Mouse (Mus musculus) adrenal gland, postnatal 14 days (tissue): ENCODE measurements at regions not wholly inside any gene's neighbourhood (a gene's known extent, or its start where the extent isn't known, plus 50 kb on each side); places are given as distances from the start of the nearest gene placed in this dataset.
A peak's percentile ranks its signal among the peaks of the same experiment; 100 is the strongest.
"Not testable (repeated sequence)": the region's sequence is repeated elsewhere in the genome, so short reads cannot be mapped to it uniquely, and the experiment has no call there.

Source experiments
- DNase-seq: peaks from one replicate; pipeline ENCODE4 v3.0.0; 2021; ENCODE audit warnings: mixed read lengths

DNA sequence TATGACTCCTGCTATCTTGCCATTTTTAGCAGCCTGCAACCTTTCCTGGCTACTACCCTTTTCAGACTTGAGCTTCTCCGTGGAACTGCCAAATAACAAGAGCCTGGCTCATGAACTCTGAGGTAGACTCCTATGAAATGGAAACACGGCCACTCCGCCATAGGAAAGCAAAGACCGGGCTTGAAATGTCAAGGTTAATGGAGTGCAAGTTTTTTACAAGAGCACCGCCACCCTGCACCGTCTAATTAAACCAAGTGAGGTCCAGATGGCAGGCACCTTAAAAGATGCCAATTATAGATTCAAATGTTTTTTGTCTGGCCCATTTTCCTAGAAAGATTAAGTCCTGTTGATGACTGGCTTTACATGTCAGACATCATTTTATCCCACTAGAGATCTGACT lies 818.0 kb upstream of the Sox9 start:
- no peak for DNase-seq

GRCm38 (mm10) chr11:111966401-111966800 lies 815.6 kb upstream of the Sox9 start:
- no peak for DNase-seq

- no peak for DNase-seq
Observed at GRCm38 (mm10) chr11:111971001-111971400, 811.0 kb upstream of the Sox9 start.

DNA sequence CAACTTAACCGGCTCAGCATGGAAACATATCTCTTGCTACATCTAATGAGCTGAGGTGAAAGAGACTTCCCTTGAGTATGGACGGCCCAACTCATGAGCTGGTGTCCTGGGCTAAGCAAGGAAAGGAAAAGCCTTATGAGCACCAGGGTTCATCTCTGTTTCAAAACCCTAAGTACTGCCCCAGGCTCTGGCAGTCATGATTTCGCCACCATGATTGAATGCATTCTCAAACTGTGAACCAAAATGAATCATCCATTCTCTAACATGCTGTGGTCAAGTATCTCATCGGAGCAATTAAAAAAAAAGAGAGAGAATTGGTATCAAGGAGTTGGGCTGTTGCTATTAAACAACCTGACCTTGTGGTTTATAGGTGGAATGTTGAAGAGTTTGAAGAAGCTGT lies 803.4 kb upstream of the Sox9 start:
- no peak for DNase-seq

DNA sequence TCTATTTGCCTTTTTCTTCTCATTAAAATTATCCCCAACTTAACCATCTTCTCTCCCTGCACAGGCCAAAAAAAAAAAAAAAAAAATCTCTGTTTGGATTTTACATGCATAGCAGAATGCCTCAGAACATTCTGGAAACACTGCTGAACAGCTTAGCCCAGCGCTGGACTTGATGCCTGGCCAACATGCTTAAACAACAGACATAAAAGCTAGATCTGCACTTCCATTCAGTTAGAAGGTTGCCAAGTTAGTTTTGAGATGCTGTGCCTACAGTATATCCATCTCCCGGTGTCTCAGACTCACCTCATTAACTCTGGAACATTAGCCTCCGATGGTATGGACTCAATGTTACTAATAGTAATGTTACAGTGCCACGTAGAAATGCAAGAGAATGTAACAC lies 785.6 kb upstream of the Sox9 start:
- DNase-seq = no peak

DNA sequence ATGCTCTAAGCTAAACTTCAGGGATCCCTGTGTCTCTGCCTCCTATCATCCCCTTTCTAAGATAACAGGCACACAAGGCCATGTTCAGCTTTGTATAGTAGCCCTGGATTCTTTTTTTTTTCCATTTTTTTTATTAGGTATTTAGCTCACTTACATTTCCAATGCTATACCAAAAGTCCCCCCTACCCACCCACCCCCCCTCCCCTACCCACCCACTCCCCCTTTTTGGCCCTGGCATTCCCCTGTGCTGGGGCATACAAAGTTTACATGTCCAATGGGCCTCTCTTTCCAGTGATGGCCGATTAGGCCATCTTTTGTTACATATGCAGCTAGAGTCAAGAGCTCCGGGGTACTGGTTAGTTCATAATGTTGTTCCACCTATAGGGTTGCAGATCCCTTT lies 771.2 kb upstream of the Sox9 start:
- DNase-seq = not testable (repeated sequence)

GRCm38 (mm10) chr11:112017906-112018305 lies 764.1 kb upstream of the Sox9 start:
- no peak for DNase-seq

- no peak for DNase-seq
Observed at GRCm38 (mm10) chr11:112028031-112028430, 754.0 kb upstream of the Sox9 start.

- DNase-seq = no peak
Observed at GRCm38 (mm10) chr11:112038741-112039140, 743.3 kb upstream of the Sox9 start.

DNA sequence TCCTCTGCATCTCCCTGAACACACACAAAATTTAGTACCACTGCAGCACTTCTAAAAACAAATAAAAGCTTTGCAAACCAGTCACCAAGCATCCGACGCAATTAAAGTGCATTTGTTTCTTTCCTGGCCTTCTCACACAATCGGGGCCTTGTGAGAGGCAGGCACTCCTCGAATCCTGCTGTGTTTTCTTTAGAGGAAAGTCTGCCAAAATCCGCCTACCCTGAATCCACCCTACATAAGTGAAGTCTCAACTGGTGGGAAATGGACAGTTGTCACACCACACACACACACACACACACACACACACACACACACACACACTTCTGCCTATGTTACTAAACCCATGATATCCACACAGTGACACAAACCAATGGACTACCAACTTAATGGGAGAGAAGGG lies 737.6 kb upstream of the Sox9 start:
- DNase-seq = no peak

GRCm38 (mm10) chr11:112045353-112045752 lies 736.7 kb upstream of the Sox9 start:
- no peak for DNase-seq

DNA sequence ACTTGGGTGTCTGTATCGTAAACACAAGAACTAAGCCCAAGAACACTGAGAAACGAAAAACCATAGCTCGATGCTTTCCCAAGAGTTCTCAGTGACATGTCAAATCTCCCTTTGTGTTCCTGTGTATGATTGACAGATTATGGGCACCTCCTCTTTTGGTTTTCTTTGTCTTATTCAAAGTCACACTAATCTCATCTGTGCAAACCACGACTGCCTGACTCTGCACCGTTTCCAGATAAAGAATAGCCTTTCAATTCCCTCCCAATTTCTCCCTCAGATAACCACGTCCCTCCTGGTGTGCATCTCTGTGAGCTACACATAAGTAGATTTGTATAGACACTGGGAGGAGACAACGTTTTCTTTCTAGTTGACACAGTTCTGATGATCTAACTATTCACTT lies 731.7 kb upstream of the Sox9 start:
- no peak for DNase-seq

DNA sequence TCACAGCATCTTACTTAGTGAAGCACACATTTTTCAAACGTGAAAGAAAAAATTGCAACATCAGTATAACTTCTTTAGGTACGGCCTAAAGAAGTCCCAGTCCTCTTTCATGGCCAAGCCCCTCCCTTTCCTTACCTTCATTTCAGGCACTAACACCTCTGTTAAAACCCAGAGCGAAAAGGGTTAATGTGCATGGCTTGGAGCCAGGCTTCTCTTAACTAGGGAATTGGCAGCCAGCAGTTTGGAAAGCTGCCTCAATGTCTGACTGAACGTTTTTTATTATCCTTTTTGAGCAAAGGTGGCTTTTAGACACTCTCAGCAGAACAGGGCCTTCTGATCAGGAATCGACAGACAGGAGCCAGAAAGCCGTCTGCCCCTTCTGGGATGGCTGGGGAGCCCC lies 726.4 kb upstream of the Sox9 start:
- DNase-seq = peak; percentile 4

DNA sequence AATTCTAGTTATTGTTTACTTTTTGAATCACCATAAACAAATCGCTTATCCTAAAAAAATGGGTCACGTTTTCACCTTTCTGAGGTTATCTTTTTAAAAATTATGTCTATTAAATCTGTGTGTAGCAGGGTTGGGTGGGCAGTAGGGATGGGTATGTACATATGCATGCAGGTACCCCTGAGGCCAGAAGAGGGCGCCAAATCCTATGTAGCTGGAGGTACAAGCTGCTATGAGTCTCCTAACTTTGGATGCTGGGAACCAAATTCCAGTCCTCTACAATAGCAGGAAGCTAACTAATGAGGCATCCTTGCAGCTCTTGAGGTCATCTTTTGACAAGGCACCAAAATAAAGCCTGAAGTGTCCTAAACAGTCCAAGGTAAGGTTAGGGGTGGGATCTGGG lies 714.8 kb upstream of the Sox9 start:
- peak; percentile 9 for DNase-seq

- DNase-seq = no peak
Observed at GRCm38 (mm10) chr11:112068821-112069220, 713.2 kb upstream of the Sox9 start.

GRCm38 (mm10) chr11:112071571-112071970 lies 710.5 kb upstream of the Sox9 start:
- DNase-seq = no peak

- DNase-seq = no peak
Observed at GRCm38 (mm10) chr11:112081386-112081785, 700.6 kb upstream of the Sox9 start.

DNA sequence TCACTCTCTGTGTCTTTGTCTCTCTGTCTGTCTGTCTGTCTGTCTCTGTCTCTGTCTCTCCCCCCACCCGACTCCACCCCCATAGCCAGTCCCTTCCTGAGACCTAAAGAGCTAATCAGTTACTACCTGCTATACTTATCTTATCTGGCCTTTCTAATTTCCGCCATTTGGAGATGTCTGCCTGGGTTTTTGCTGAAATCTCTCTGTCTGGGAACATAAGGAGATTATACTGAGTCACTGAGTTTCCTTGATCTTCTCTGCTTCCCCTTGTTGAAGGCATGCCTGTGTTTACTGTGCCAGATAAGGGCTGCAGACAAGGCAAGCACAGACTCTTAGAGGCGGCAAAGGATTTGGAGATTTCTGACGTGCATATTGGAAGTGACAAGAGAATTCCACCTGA lies 699.0 kb upstream of the Sox9 start:
- no peak for DNase-seq

DNA sequence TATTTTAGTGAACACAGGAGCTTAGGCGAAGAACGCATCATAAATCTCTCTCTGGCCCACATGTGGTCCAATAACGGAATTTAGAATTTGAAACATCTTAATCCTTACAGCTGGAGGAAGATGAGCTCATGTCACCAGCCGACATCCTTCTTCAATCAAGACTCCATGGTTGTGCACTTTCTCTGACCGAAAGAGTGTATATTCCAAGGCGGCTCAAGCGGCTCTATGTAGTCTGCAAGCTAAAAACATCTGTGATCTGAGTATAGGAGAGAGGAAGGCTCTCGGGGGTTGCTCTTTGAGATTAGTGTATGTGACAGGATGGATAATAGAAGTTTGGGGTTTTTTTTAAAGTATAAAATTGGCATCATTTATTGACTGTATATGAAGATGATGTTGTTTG lies 689.9 kb upstream of the Sox9 start:
- no peak for DNase-seq

- no peak for DNase-seq
Observed at GRCm38 (mm10) chr11:112095009-112095408, 687.0 kb upstream of the Sox9 start.

DNA sequence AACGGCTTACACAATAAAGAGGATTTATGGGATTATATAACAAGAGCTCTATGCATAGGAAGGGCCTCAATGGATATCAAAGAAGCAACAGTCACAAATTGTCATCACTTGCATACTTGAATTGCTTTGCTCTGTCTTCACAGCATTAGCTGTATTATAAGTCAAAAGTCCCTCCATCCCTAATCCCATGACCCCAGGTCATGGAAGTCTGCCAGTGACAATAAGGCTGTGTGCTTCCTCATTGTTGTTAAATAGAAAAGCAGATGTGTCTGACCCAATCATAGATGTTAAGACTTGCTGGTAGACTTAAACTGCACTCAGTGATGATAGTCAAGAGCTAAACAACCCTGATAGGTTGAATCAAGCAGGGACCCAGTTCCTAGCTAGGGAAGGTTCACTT lies 683.9 kb upstream of the Sox9 start:
- DNase-seq = no peak

- no peak for DNase-seq
Observed at GRCm38 (mm10) chr11:112103252-112103651, 678.8 kb upstream of the Sox9 start.

DNA sequence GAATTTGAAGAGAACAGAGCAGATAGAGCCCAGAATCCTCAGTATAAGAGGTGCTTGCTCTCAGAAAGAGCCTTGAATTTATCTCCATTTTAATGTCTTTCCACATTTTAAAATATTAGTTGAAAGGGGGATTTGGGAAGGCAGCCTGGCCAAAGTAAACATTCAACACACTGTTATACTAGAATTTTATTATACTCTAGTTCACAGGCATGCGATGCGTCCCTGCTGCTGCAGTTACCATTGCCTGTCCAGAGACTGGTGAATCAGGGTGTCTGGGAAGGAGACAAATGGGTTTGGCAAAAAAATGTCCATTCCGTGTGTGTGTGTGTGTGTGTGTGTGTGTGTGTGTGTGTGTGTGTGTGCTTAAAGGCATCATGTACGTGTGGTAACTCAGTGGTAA lies 675.1 kb upstream of the Sox9 start:
- DNase-seq = peak; percentile 5

DNA sequence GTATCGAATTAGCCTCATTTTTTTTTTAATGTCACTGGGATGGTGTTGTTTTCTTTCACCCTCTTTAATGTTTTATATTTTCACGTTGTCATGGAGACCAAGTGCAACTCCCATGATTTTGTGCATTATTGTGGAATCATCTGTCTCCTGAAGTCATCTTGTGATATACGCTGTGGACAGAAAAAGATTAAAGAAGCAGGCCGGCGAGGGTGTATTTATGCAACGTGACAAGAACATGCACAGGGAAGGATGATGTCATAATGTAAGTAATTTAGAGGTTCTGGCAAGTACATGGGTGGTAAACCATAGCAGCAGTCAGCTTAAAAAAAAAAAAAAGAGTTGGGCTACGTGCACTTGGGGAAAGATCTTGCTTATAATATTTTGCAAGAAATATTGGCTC lies 674.7 kb upstream of the Sox9 start:
- DNase-seq = no peak

- DNase-seq = peak; percentile 6
Observed at GRCm38 (mm10) chr11:112121026-112121425, 661.0 kb upstream of the Sox9 start.

GRCm38 (mm10) chr11:112121831-112122230 lies 660.2 kb upstream of the Sox9 start:
- DNase-seq = no peak
